Mouse (Mus musculus) hindlimb bud, embryonic 11.5 days (tissue): ENCODE results near the gene Bdh1.

Source experiments
- DNase-seq: peaks from one replicate; pipeline ENCODE4 v3.0.0-alpha.2; 2012; ENCODE audit warnings: low read depth, low spot score; ENCODE audit errors: extremely low spot score

The Bdh1 gene

DNA sequence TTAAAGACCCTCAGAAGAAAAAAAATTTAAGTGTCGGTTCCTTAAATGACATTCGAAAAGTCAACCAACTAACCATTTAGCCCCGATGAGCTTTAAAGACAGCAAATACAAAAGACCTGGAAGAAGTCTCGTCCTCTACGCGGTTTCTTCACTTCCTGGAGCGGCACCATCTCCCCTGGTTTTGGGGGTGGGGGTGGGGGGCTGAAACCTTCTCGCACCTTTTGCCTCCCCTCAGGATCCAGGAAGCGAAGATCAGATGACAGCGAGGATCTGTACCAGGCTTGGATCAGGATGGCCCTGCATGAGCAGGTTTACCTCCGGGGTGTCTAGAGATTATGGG is 6.2 kb downstream of the Bdh1 start:
- no peak for DNase-seq

DNA sequence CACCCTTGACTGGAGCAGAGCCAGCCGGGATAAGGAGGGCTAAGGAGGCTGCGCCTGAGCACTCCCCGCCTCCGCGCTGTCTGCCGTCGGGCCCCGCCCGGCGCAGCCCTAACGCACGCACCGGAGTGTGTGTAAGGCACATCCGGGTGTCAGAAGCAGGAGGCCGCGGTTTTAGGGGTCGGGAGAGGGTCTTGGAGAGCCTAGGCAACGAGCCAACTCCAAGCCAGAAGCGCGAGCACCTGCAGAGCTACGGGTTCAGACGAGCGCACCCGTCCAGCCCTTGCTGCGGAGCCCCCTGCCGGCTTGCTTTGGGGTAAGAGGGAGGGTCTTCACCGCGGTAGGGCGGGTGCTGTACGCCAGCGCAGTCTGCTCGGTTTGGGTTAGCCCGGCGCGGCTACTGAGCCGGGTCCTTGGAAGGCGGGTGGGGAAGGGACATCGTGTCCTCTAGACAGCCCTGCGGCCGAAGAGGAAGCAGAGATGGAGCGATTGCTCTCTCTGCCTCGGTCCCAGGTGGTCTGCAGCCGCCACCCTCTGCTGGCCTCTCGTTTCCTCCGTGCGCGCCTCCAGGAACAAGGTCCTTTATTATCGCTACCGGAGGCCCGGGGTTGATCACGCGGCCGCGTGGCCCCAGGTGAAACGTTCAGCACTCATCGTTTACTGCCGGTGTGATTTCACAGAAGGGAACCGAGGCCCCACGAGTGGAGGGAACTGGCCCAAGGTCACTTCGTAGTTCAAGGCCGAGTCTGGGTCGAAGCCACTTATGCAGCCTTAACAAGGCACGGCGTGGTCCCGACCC is 6.8 kb downstream of the Bdh1 start:
- DNase-seq = no peak

DNA sequence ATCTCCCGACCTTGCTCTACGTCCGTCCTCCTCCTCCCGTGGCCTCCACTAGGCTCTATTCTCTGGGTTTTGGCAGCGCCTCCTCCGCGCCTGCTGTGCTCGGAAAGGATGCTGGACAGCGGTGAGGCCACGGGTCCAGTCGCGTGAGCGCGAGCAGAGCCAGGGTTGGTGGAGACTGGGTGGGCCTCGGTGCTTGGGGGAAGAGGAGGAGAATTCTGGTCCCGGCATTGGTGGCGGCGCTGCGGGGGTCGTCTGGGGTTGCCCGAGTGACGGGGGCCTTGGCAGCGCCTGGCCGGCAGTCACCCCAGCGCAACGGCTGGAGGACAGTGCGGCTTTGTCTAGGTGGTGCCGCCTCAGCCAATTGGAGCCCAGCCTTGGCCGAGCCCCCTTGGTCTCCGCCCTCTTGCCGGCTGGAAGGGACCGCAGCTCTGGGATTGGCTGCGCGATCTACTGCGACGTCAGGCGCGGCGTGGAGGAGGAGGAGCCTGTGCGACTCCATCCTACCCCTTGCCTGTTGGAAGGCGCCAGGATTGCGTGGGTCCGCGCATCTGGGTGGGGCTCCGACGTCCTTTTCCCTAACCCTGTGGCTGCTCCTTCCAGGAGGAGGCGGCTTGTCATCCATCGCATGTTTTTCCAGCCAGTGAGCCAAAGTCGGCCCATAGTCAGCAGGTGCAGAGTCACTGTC is 7.5 kb downstream of the Bdh1 start:
- DNase-seq = peak; percentile 66

DNA sequence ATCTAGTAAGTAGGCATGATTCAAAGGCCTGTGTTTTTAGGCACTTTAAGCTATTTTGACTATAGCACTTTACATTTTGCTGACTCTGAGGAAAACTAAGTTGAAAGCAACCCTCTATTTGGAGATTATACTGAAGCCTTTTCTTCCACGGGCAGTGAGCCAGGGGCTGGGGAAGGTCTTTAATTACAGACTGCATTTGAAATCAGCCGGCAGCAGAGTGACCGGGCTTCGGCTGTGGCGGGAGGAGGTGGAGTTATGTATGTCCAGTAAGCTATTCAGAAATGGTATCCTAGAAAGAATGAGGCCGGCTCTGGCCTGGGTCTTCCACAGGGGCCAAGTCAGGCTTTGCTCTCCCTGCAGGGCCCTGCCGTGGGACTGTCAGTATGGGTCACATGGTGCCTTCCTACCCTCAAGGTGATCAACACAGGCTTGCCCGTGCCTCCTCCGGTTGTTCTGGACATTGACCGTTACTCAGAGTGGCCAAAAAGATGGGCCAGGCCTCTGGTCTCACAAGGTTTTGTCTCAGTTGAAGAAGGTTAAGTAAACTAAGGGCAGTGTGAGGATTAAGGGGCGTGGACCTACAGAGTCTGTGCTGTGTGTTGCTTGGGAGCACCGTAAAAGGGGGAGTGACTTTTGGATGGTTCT is 11.5 kb downstream of the Bdh1 start:
- no peak for DNase-seq

DNA sequence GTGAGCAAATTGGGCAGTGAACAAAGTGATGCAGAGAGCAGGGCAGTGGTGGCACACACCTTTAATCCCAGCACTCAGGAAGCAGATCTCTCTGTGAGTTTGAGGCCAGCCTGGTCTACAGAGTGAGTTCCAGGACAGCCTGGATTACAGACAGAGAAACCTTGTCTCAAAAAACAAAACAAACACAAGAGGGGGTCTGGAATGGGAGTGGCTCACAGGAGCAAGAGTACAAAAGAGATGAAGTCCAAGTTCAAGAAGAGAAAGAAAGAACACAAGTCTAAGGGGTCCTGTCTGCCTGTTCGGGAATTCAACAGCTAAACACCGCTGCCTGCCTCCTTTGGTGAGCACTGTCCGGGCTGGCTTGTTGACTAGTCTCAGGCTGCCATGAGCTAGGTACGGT is 13.1 kb downstream of the Bdh1 start:
- DNase-seq = no peak

DNA sequence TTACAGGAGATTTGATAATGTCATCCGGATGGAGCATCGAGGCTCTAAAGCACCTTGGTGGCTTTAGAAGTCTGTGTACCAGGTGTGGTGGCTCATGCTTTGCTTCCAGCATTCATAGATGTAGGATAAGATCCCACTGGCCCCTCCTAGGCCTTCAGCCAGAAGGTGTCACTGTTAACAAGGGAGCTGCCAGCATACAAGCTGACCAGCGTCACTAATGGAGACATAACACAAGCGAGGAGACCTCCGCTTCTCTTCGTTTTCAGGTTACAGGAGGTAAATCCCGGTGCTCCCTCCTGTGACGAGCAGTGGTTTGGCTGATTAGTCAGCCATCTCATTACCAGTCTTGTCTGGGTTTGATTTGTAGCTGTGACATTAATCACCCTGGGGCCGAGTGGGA is 14.0 kb downstream of the Bdh1 start:
- DNase-seq = no peak

DNA sequence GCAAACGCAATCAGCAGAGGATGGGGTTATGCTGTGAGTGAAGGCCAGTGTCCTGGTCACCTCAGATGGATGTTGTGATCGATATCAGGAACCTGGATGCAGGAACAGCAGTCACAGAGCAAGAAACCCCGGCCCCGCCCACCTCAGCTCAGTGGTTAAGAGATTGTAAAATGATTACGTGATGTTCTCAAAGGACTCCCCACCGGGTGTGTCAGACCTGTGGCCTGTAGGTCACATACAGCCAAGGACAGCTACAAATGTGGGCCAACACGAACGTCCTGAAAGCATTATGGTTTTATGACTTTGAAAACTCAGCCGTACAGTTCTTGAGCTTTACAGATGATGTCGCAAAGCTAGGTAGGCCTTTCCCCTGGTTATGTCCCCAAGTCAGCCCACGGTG is 15.3 kb downstream of the Bdh1 start:
- no peak for DNase-seq

DNA sequence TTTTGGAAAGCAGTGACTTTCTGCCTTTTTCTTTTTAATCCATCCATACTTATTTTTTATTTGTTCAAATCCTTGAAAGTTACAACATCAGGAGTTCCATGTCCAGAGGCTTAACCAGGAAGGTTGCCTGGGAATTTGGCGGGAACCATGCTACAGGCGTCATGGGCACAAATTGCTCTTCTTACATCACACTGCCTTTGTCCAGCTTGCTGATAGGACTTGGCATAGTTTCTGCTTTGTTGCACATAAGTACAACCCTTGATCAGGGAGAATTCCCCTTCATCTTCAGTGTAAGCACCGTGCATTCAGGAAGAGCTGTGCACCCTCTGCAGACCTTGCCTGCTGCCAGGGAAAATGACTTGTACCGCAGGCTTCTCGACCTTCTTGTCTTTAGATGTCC is 17.4 kb downstream of the Bdh1 start:
- no peak for DNase-seq

DNA sequence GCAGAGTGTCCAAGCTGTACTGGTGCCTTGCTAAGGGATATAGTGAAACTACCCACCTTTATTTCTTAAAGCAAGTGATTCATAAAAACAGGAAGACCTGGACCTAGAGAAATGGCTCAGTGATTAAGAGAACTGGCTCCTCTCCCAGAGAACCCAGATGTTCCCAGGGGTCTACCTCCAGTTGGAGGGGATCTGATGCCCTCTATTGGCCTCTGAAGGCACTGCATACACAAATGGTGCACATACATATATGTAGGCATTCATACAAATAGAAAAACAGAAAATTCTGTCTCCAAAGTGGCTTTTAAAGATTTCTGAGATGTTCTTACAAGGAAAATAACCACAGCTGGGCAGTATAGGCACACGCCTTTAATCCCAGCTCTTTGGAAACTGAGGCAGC is 18.0 kb downstream of the Bdh1 start:
- no peak for DNase-seq

DNA sequence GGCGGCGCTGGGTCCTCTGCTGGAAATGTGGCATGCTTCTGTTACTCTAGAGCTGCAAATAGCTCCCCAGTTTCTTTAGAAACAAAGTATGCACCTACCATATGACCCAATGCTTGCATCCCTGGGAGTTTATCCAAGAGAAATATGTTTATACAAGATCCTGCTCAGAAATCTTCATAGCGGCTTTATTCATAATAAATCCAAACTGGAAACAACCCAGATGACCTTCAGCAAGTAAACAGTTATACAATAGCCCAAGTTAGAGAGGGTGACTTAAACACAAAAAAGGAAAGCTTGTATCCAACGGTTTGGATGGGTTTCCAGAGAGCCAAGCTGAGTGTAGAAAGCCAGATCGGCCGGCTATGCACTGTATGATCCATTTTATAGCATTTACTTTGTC is 22.4 kb downstream of the Bdh1 start:
- no peak for DNase-seq

DNA sequence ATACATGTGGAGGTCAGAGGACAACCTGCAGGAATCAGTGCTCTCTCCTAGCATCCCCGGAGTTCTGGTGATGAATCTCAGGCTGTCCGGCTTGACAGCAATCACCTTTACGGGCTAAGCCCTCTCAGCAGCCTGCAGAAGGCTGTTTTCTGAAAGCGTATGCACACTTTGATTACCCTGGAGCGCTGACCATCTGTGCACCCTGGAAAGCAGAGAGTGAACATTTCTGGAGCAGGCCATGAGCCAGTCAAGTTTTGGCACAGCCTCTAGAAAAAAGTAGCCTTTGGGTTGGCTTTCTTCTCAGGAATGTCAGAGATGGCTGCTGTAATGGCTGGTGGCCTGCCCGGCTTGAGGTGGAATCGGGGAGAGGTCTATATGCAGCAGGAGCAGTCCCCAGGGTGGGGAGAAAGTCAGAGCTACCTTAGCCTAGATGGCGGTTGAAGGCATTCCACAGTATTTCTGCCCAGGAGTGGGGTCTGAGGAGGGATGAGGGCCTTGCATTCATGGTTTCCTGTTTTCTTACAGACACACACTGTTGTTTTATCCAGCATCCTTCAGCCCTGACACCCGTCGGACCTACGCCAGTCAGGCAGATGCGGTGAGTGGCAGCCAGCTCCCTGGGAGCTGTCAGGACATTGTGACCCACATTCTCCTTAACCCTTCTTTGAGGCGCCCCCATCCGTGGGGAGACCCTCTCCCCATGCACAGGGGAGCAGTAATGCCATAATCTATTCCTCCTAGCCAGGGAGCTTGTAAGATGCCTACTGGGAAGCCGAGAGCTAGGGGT is 24.2 kb downstream of the Bdh1 start:
- DNase-seq = no peak

DNA sequence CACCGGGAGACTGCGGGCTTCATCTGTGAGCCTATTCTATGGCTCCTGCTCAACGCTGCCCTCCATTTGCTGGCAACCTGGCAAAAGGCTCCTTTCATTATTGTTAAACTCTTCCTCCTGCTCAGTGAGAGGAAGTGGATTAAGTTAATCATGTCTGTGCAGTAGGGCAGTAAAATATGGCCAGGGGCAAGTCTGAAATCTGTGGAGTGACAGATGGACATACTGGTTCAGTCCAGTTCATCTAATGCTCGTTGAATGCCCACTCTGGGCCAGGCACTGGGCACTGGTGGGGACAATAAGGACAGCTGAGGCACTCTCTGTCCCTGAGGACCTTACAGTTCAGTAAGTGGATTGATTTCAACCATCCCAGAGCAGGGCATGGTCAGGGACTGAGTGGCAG is 27.9 kb downstream of the Bdh1 start:
- DNase-seq = no peak

DNA sequence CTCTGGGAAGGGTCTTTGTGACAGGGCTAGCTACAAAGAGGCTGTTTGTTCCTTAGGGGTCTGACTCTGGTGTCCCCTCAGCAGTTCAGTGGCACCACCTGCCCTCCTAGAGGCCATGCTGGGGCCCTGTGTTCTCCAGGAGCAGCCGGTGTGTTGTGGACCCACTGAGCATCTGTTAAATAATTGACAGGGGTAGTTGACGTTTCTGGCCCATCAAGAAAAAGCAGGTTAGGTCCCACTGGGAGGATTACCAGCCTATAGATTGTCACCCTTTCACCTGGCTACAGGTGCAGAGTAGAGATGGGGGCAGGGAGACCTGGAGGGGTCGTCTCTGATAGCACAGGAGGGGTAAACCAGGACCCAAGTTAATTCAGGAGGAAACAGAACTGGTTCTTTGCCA is 29.2 kb downstream of the Bdh1 start:
- no peak for DNase-seq

DNA sequence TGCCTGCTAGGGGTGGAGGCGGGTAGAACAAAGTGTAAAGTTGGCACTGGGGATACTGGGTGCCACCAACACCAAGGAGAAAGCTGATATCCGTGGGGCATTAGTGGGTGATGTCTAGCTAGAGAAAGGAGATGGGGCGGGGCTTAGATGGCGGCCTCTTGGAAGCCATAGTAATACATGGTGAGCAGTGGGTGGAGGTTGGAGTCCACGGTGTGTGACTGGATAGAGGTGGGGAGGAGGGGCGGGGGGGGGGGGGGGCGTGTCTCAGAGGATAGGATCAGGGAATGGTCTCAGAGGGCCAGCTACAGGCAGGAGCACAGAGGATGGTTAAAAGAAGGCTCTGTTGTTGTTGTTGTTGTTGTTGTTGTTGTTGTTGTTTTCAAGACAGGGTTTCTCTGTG is 30.4 kb downstream of the Bdh1 start:
- no peak for DNase-seq

DNA sequence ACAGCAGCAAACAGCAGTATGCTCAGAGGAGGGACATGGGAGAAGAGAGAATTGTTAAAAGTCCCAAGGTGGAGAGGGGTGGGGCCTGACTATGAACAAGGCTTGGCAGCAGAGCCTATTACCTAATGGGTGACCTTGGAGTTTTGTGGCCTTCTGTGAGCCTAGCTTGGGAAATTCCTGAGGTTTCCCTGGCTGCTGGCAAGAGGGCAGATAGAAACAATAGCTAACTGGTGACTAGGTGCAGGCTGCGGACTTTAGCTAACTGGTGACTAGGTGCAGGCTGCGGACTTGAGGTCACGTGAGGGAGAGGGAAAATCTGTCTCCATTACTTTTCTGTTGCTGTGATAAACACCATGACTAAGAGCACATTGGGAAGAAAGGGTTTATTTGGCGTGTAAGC is 31.9 kb downstream of the Bdh1 start:
- DNase-seq = no peak

DNA sequence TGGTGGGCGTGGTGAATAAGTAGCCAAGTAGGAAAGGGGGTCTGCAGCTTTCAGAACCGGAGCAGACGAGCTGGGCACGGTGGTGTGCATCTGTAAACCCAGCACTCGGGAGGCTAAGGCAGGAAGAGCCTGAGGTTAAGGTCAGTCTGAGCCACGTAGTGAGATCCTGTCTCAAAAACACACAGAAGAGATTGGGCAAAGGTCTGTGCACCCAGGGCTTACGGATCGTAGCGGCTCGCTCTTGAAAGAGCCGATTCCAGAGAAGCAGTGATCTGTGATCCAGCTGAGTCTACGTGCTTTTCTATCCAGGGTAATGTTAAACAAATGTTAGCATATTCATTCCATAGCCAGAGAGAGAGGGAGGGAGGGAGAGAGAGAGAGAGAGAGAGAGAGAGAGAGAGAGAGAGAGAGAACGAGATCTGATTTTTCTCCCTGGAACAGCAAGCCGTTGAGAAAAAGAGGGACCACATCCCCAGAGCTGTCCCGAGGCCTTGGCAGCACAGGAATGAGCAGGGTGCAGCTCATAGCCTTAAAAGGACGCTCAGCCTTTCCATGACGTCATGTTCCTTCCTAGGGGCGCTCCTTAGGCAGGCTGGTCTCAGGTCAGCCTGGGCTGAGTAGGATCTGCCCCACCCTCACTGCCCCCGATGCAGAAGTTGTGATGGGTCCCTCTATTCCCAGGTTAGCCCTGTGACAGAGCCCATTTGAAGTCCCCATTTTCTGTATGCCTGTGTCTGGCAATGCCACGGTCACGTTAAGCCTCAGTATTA is 33.4 kb downstream of the Bdh1 start:
- DNase-seq = no peak

DNA sequence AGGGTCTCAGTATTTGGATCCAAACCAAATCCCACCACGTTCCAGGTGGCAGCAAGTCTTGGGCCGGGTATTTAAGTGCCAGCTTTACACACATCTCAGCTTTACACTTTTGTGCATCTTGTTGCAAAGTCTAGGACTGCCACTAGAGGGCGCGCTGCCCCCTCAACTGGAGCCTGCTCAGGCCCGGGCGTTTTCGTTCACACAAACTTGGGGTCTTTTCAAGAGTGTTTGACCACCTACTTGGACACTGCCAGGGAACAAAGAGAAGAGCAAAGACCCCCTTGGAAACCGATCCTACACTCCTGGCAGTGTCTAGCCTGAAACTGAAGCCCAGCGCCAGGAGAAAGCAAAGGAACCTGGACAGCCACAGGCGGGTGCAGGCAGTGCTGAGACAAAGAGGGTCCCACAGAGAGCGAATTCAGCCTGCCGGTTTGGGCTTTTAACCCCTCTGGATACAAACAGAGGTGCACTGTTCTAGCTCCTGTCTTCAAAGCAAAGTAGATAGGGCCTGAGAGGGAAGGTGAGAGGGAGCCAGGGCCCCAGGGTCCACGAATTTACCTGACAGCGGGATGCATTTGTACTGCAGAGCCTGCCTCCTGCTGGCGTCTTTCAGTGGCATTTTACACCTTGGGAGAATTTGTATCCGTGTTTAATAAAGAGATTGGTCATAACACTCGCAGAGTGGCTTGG is 36.3 kb downstream of the Bdh1 start:
- DNase-seq = peak; percentile 66

DNA sequence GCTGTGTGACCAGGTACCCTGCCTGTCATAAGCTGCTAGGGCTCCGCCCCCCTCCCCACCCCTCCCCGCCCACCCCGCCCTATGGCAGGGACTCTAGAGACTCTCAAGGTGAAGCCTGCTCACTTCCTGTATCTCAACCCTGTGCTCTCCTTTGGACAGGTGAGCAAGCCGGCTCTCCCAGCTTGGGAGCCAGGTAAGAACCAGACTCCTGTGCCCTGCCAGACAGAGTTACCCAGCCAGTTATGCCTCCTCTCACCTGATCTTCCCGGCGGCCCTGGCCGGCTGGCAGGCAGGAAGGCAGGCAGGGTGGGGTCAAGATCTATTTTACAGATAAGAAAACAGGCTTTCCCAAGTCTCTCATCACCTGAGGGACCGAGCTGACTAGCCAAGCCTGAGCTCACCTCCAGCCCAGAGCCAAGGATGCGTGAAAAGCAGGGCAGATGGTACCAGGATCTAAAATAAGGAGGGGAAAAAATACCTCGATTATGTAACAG is 37.9 kb downstream of the Bdh1 start:
- DNase-seq = no peak

DNA sequence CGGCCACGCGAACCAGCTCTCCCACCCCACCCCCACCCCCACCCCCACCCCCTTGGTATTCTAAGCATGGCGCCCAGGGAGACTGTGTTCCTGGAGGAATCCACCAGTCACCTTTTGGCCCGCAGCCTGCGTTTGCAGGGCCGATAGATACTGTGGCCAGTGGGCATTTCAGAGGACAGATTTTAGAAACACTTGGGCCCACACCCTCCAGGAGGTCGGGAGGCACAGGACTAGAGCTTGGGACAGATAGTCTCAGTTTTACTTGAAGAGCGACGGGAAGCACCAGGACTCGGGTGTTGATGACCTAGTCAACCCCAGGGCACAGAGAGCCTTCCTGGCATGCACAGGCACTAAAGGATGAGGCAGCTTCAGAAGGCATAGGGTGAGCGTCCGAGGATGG is 38.4 kb downstream of the Bdh1 start:
- DNase-seq = no peak

DNA sequence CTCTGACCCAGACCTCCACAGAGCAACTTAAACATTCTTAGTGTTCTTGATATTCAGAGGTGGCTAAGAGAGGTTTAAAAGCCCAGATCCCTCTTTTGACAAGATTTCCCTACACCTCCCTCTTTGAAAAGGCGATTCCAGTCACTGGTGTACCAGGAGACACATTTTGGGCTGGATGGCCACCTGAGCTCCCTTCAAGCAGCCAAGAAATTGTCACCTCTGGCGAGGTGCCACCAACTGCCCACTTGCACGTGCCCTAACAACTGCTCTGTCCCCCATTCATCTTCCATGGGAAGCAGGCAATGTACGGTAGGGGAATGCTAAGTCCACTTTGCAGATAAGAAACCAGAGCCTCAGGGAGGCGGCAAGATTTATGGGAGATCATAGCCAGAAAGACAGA is 39.0 kb downstream of the Bdh1 start:
- DNase-seq = no peak
